Mouse (Mus musculus): ENCODE results near the gene Actr10. TPM values are rescaled to one million over a fixed set of nuclear protein-coding genes. Genes with fewer than 3 reads are reported as not detected.

Actr10 gene
- total RNA-seq, 2 experiments from 2014 or later, result 178 to 189 TPM

DNA sequence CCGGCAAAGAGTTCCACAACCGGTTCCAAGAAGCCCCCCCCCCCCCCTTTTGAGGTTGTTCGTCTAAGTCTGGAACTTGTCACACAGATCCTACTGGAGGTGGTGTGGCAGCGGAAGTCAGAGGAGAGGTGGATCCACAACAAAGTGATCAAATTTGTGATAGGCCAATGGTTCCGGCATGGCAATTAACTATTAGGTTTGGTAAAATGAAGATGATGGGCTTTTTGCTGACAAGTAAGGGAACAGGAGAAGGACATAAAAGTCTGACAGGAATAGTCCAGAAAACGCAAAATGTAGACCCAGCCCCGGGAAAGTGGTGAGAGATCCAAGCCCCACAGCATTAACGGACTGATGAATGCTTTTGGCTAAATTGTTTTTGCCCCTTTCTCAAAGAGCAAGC is 29.9 kb downstream of the Actr10 start:
- no peak for DNase-seq

DNA sequence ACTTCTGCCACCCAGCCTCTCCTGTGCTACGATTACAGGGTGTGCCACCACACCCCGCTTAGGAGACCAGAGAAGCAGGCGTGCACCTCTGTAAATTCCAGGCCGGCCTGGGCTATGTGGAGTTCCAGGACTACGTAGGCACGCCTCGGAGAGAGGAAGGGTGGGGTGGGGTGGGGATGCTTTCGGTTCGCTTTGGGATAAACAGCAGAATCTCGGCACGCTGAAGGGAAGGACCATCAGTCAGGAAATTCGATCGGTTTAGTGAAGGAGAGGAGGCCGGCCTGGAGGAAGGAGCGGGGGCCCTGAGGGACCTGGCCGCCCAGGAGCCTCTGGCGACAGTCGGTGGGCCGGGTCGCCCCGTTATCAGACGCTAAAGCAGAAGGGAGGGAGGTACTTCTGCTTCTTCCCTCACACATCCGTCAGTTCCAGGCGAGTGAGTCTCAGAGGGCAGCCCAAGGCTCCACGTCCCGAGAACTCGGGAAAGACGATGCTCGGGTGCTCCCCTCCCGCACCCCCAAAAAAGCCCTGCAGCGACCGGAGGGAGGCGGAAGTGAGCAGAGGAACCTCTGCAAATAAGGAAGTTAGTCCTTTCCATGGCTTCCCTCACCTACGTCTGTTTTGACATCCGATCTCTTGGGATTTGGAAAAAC is 30.6 kb downstream of the Actr10 start:
- DNase-seq, result peak; percentile 88

DNA sequence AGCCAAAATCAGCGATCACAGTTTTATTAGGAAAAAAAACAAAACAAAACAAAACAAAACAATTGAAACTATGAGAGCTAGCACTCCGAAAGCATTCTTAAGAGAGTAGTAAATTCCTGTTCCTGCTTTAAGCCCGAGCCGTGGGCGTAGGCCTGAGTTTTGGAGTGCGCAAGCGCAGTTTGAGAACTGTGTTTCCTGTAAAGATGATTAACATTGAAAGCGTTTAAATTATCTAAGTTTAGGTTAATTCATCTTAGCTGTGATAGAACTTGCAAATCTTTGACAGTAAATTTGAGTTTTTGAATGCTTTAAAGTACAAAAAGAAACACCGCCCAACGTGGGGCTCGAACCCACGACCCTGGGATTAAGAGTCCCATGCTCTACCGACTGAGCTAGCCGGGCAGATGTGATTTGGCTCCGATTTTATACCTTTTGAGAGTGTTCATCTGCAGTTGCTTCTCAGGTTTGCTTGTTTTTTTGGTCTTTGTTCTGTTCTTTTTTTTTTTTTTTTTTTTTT is 31.2 kb downstream of the Actr10 start:
- peak; percentile 93 for DNase-seq

DNA sequence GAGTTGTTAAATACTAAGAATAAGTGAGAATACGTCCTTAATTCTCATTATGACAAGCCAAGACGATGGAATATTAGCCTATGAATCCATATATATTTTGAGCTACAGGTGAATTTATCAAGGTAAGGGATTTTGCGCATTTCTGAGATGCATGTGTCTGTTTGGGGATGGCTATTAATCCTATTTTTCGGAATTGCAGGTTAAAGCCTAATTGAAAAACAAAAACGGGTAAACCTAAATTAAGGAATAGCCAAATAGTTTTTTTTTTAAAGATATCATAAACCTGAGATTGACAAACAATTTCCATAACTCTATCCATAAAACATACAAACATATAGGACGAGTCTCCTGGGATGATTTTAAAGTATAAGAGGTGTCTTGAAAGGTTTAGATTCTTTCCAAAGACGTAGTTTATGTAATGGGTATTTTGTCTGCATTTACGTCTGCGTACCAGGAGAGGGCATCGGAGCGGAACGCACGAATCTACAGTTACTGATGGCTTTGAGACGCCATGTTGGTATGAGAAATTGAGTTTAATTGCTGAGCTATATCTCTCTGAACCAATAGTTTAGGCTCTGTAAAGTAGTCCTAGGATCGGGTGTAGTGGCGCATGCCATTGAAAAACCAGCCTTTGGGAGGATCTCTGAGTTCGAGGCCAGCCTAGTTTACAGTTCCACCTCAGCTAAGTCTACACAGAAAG is 32.0 kb downstream of the Actr10 start:
- peak; percentile 60 for DNase-seq

DNA sequence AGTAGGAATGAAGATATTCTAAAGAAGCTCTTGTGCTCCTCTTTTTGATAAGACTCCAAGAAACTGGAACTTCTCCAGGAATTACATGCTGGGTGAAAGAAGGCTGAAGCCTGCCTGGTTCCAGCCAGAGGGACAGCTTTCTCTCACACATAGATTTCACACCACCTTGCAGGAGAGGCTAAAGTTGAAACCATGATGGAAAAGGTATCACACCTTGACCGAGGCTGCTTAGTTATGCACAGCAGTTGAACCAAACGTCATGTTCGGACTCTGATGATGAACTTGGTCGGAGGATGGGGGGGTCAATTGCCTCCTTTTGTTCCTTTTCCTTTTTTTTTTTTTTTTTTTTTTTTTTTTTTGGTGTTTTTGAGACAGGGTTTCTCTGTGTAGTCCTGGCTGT is 36.2 kb downstream of the Actr10 start:
- DNase-seq, result no peak

DNA sequence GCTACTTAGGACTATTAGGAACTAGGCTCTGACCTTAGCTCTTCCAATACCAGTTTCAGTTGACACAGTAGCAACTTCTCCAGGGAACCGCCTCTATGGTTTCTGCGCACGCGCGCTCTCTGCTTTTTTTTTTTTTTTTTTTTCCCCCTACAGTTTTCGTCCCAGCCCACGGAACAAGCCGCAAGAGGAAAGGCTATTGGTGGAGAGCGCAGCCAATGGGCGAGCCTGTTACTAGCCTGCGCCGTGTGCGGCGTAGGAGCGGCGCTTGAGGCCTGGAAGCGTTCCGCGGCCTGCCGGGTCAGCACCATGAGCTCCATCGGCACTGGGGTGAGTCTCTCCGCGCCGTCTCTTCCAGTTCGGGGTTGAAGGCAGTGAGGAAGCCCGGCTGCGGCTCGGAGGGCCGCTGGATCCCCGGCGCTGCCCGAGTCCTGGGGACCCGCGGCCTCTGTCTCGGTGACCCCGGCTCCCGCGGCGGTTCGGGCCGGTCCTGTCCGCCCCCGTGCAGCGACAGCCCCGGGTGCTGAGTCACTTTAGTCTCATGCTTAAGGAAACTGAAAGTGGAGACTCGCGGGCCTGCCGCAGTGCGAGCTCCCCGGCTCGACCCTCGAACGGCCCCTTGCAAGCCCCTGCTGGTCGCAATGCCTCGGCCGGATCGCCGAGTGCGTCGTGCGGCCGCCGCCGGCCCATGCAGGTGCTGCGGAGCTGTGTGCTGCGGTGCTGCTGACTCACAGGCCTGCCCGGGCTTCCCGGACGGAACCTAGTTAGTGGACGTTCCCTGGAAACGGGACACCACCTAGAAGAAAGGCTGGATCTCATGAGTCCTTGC is 37.0 kb downstream of the Actr10 start, which contains the start of gene Psma3:
Psma3 (plus strand) TSS at position 181 of the 826 bp plus-strand sequence.
- DNase-seq, result peak; percentile 93

DNA sequence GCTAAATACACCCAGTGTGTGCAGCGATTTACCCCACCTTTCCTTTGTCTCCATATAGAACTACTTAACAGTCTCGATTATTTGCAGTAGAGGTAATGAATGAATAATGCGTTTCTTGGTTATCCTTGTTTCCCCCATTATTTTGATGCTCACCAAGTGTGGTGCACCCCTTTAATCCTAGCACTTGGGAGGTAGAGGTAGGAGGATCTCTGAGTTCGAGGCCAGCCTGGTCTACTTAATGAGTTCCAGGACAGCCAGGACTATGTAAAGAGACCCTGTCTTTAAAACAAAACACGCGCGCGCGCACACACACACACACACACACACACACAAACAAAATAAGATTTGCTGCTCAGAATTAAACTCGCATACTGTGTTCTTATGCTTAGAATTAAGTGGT is 37.7 kb downstream of the Actr10 start:
- no peak for DNase-seq

DNA sequence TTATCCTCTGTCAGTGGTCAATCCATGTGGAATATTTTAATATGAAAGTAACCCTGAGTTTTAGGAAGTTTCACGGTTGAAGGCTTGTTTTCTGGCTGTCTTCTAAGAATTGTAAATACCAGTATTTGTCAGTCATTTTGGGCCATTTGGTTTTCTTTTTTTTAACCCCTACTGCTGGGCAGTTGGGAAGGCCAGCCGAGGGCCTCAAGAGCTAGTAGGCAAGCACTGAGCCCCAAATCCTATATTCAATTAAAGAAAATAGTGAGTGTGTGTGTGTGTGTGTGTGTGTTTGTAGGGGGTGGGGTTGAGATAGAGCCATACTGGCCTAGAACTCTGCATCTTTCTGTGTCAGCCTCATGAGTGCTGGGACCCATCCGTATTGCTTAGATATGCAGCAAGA is 38.2 kb downstream of the Actr10 start:
- no peak for DNase-seq

DNA sequence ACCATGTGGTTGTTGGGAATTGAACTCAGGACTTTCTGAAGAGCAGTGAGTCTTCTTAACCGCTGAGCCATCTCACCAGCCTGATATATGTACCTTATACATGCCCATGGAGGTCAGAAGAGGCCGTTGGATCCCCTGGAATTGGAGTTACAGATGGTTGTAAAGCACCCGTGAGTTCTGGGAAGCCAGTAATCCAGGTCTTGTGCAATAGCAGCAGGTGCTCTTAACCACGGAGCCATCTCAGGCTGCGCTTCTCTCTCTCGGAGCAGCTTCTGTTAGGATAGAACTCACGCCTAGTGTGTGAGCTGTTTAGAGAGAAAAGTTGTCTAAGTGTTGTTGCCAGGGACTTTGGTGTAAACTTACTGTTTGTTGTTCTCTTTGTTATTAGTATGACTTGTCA is 40.7 kb downstream of the Actr10 start:
- no peak for DNase-seq

DNA sequence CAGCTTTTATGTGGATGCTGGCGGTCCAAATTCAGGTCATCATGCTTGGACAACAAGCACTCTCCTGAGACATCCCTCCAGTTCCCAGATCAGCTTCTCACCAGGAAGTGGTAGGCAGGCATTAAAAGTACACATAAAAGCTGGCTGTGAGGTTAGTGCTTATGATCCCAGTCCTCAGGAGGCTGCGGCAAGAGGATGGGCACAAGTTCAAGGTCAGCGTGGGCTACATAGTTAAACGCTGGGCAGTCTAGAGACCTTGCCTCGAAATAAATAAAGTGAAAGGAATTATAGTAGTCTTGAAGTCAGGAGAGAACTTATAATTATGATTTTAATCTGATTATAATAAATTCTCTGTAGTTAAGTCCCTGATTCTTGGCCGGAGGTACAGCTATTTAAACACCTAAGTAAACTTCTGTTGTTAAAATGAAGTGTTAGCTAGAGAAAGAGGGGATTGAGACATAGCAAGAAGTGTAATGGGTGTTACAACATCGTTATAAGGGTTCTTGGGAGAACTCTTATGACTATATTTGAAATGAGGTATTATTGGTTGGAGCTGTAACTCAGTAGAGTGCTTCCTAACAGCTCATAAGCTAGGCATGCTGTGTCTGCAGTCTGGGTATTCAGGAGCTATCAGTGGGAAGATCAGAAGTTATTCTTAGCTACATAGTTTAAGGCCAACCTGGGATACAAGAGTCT is 47.3 kb downstream of the Actr10 start:
- DNase-seq, result no peak

DNA sequence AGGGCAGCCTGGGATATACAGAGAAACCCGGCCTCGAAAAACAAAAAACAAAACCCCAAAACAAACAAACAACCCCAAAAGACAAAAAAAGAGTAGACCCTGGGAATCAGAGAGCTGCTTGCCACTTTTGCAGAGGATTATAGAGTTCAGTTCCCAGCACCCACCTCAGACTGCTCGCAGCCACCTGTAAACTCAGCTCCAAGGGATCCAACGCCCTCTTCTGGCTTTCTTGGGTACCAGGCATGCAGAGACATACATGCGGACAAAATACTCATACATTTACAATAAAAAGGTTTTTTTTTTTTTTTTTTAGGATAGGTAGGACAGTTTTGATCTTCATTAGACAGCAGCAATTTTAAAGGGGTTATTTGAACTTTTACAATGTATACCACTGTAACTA is 59.6 kb downstream of the Actr10 start:
- no peak for DNase-seq

DNA sequence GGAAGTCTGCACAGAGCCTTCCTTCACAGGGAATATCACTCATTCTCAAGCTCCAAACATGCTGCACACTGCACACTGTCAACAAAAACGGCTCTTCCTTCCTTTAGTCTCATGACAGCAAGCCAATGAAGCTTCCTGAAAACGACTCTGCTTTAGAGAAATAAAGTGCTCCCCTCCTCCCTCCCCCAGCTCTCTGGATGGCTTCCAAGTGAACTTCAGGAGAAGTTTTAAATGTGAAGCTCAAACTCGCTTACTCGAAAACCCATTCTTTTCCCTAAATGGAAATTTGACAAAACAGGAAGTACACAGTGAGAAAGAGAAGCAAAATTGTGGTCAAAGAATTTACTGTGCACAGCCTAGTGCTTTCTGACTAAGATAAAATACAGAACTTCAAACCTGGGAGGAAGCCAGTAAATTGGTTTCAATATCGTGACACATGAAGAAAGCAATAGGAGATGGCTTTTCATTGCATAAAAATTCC is 61.8 kb downstream of the Actr10 start:
- DNase-seq, result peak; percentile 70

DNA sequence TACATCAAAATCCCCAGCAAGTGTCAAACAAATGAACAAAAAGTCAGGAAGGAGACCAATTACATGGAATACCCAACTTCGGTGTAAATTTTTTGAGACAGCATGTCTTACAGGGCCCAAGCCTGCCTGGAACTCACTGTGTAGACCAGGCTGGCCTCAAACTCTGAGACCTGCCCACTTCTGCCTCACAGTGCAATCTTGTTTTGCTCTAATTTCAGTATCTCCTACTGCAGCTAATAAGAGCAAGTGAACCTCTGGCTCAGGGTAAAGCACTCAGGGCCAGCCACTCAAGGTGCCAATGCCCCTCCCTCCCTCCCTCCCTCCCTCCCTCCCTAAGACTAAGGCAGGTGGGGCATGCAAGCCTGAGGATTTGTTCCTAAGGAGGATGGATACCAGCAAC is 62.7 kb downstream of the Actr10 start:
- no peak for DNase-seq

DNA sequence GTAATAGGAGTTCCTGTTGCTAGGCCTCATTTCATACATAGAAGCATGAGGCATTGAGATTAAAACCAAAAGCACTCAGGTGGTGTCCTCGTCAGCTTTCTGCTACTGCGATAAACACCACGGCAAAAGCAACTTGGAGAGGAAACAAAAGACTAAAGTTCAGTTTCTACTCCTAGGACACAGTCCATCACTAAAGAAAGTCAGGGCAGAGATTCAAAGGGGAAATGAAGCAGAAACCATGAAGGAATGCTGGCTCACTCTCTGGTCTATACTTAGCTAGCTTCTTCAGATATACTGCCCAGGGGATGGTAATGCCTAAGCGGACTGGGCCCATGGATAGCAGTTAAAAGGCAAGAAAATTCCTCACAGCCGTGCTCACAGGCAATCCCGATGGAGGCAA is 63.8 kb downstream of the Actr10 start:
- no peak for DNase-seq

DNA sequence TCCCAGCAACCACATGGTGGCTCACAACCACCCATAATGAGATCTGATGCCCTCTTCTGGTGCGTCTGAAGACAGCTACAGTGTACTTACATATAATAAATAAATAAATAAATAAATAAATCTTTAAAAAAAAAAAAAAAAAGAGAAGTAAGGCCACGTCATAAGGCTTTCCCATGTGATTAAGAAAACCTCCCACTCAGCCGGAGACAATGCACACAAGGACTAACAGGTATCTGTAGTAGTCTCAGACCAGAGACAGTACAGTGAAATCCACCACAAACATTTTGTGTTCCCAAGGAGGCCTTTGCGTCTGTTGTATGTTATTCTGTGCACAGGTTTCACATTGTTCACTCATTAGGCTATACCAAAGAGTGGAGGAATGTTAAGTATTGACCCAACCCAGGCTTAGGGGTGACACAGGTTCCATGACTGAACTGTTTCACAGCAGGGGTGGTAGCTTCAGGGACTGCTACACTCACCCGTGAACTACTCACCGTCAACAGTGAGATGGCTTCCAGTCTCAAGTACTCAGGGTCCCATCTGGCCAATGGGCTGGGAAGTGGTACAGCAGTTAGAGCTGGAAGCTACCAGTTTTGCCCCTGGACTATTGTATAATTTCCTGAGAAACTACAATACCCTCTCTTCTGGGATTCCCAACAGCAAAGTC is 66.2 kb downstream of the Actr10 start:
- no peak for DNase-seq

DNA sequence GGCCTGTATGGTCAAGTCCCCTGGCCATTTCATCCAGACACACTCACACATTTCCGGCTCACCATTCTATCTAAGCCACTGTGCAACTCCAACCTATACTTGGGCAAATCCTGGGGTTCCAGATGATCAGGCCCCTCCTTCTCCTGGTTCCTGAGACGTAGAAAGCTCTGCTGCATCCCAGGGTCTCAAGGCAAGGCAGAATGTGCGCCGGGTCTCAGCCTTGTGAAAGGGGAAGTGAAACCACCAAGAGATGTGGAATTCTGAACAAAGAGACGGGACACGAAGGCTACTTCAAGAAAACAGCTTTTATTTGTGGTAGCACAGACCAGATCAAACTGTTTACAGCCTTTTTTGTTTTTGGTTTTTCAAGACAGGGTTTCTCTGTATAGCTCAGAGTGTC is 68.5 kb downstream of the Actr10 start:
- DNase-seq, result no peak

DNA sequence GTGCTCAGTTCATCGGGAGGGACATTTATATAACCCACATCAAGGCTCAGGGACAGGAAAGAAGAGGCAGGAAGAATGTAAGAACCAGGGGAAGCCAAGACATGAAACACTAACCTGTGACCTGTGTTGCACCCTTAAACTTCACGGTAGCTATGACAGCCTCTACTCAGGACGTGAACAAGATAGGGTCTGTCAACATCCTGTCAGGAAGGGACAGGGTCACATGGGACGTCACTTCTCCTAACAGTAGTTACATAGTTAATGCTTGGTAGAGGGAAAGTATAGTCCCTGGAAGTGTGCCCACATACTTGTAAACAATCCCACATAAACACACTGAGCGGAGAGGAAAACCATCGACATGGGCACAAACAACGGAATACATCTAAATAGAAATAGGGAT is 69.2 kb downstream of the Actr10 start:
- no peak for DNase-seq

DNA sequence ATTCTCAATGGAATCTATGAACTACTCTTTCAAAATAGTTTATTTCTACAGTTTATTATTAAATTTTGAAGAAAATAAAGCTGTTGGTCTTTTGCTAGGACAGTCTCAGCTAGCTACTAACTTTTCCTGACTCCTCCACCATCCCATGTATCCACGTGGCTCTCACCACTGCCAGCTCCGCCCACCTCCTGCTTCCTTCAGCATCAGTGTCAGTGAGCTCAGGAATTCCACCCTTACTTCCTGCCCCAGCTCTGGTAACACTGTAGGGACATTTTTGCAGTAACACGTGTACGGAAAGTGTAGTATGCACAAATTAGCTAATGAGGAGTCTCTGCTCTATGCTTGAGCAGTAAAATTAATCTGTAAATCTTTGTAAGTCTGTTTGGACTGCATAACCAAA is 72.1 kb downstream of the Actr10 start:
- DNase-seq, result peak; percentile 36
